ENCODE assay signal across 9 mouse cellular contexts in genomic region chr2:109678454-109678853, GRCm38 (mm10). TPM values are rescaled to one million over a fixed set of nuclear protein-coding genes. Genes with fewer than 3 reads are reported as not detected.
A peak's percentile ranks its signal among the peaks of the same experiment; 100 is the strongest.
DNase-seq lines count a peak whose midpoint lies in the region; ATAC-seq and TF ChIP-seq lines count a peak whose summit lies in the region.
"Had no signal": no experiment of that assay in that cellular context is flagged by ENCODE, and none has a peak within 500 bp of the region (broad histone marks: within the 10 kb centered on the region; RNA-seq: fewer than 3 reads in every experiment).

No protein-coding gene starts in this region.

- peak overlapping the region; percentile 37 for H3K4me2 ChIP-seq in liver, embryonic 15.5 days
- peak overlapping the region; percentile 64 for H3K4me2 ChIP-seq in stomach, postnatal 0 days (replicated peaks; ENCODE audit: low read depth)

- H3K9me3 ChIP-seq in liver, embryonic 15.5 days (replicated peaks) = no peaks in the 10 kb centered on the region
- no peaks in the 10 kb centered on the region for H3K9me3 ChIP-seq in stomach, postnatal 0 days (ENCODE audit: control insufficient read depth, low read length)

- no peak for TF ChIP-seq CTCF in cerebellum, adult 2 months (IDR thresholded peaks at IDR 0.05; ENCODE audit: borderline replicate concordance, insufficient read depth, low read depth, low read length)
- no peak for TF ChIP-seq CTCF in stomach, postnatal 0 days (IDR thresholded peaks at IDR 0.05; ENCODE audit: low read depth)

- ATAC-seq in liver, embryonic 15.5 days (ENCODE audit: insufficient read depth) = no peak
- no peak for ATAC-seq in stomach, postnatal 0 days (ENCODE audit: low FRiP score, low TSS enrichment)
- ATAC-seq: activated CD4-positive, CD25-positive, alpha-beta regulatory T cell, adult 4 months had no signal

- H3K27ac ChIP-seq in cerebellum, adult 2 months (ENCODE audit: insufficient read depth, low read length) = peak overlapping the region; percentile 31; the same call in 1 of the 2 replicates
- H3K27ac ChIP-seq in liver, embryonic 15.5 days (replicated peaks) = no peak overlapping the region
- no peak overlapping the region for H3K27ac ChIP-seq in stomach, postnatal 0 days (replicated peaks)

- H3K9ac ChIP-seq in liver, embryonic 15.5 days = no peak overlapping the region
- H3K9ac ChIP-seq in stomach, postnatal 0 days (ENCODE audit: low read length) = no peak overlapping the region

- no peaks in the 10 kb centered on the region for H3K36me3 ChIP-seq in liver, embryonic 15.5 days (replicated peaks)
- no peaks in the 10 kb centered on the region for H3K36me3 ChIP-seq in stomach, postnatal 0 days (ENCODE audit: control insufficient read depth, insufficient read depth, low read length)

- H3K27me3 ChIP-seq in cerebellum, adult 2 months (ENCODE audit: control insufficient read depth, insufficient read depth, low read length) = no peaks in the 10 kb centered on the region
- H3K27me3 ChIP-seq in liver, embryonic 15.5 days = peaks cover 57% of the 10 kb centered on the region
- peaks cover 19% of the 10 kb centered on the region for H3K27me3 ChIP-seq in stomach, postnatal 0 days (ENCODE audit: control insufficient read depth, insufficient read depth, low read length)

- 1% methylated on average over 8 of the region's 8 CpGs for WGBS in cerebellum, adult 2 months
- 3% methylated on average over 8 of the region's 8 CpGs for WGBS in liver, embryonic 15.5 days (ENCODE audit: insufficient replicate concordance)
- WGBS in stomach, postnatal 0 days = 5% methylated on average over 8 of the region's 8 CpGs

- no peak for TF ChIP-seq POLR2A in cerebellum, adult 2 months (IDR thresholded peaks at IDR 0.05; ENCODE audit: borderline replicate concordance, insufficient read depth, low read length)

- no peak for TF ChIP-seq EP300 in stomach, postnatal 0 days (optimal IDR thresholded peaks at IDR 0.05)

- no peaks in the 10 kb centered on the region for H3K4me1 ChIP-seq in cerebellum, adult 2 months (ENCODE audit: control insufficient read depth, insufficient read depth, low read length)
- H3K4me1 ChIP-seq in liver, embryonic 15.5 days (replicated peaks) = no peaks in the 10 kb centered on the region
- no peaks in the 10 kb centered on the region; the same call in 1 of the 2 replicates for H3K4me1 ChIP-seq in stomach, postnatal 0 days (replicated peaks; ENCODE audit: control insufficient read depth, insufficient read depth)

- no peak for DNase-seq in cerebellum, adult 2 months
- no peak for DNase-seq in cerebellum, adult 9-10 months
- DNase-seq in right cerebral cortex, postnatal 25 days = peak; percentile 6
- DNase-seq in right cerebral cortex, postnatal 10 days (ENCODE audit: low spot score in 2 of 2) = no peak
- no peak for DNase-seq in stomach, postnatal 0 days (ENCODE audit: low spot score)
- no peak for DNase-seq in Muller cell, postnatal 12 days (ENCODE audit: inconsistent ontology term)
- DNase-seq in layer of hippocampus, adult 9-11 months = no peak

- H3K4me3 ChIP-seq in cerebellum, adult 2 months (replicated peaks; ENCODE audit: insufficient read depth, low read depth, low read length) = peak overlapping the region; percentile 69
- H3K4me3 ChIP-seq in liver, embryonic 15.5 days (replicated peaks) = no peak overlapping the region
- peak overlapping the region; percentile 36 for H3K4me3 ChIP-seq in stomach, postnatal 0 days (ENCODE audit: low read depth, low read length)

RNA-seq across cellular contexts. Expression of gene Bdnf, which starts 4.0 kb away (rescaled TPM):
- 5.7 and 5.9 TPM in 2 replicates for polyA plus RNA-seq in cerebellum, adult 2 months (2012; rRNA removed)
- 0.09 and 0.10 TPM in 2 replicates for polyA plus RNA-seq in liver, embryonic 15.5 days (2015; fragmentation: Nextera tagmentation; extraction: Ambion mirVana)
- polyA plus RNA-seq in stomach, postnatal 0 days (2015; fragmentation: Nextera tagmentation; extraction: Ambion mirVana) = 2.0 and 2.1 TPM in 2 replicates
